Mouse (Mus musculus) erythroid progenitor cell, adult 5-6 weeks (primary cell): ENCODE data around the gene Src. TPM values are rescaled to one million over a fixed set of nuclear protein-coding genes. Genes with fewer than 3 reads are reported as not detected.

Source experiments
- ATAC-seq: replicated peaks from 2 replicates; pipeline ENCODE4 v1.8.0; 2016; ENCODE audit warnings: moderate number of reproducible peaks, mild to moderate bottlenecking, moderate TSS enrichment, inconsistent platforms; ENCODE audit not compliant: poor library complexity, low FRiP score, severe bottlenecking
- total RNA-seq, 2 experiments: library from RNA; stranded (forward) in 1 of 2; stranded (reverse) in 1 of 2; fragments of 150-400 nt in 1 of 2; fragments of 186-747, 209-891 nt in 1 of 2; gene quantifications; 2 replicates each; pipeline versions ENCODE4 v1.2.3 to v1.2.4; 2015 to 2017; ENCODE audit warnings: low replicate concordance in 2 of 2

Src gene
- total RNA-seq, 2 experiments from 2014 or later: 0.42 to 1.1 TPM

GRCm38 (mm10) chr2:157431912-157432311 is 13.7 kb downstream of the Src start:
- ATAC-seq: no peak

- no peak for ATAC-seq
Measured at GRCm38 (mm10) chr2:157432476-157432875, 14.2 kb downstream of the Src start.

- no peak for ATAC-seq
Measured at GRCm38 (mm10) chr2:157434041-157434440, 15.8 kb downstream of the Src start.

- ATAC-seq: no peak
Measured at GRCm38 (mm10) chr2:157434497-157434896, 16.3 kb downstream of the Src start.

GRCm38 (mm10) chr2:157436496-157436895 is 18.3 kb downstream of the Src start:
- no peak for ATAC-seq

- no peak for ATAC-seq
Measured at GRCm38 (mm10) chr2:157437123-157437522, 18.9 kb downstream of the Src start.

- no peak for ATAC-seq
Measured at GRCm38 (mm10) chr2:157441363-157441762, 23.1 kb downstream of the Src start.

GRCm38 (mm10) chr2:157447297-157448158 is 29.3 kb downstream of the Src start:
- ATAC-seq: no peak

GRCm38 (mm10) chr2:157448356-157448755 is 30.1 kb downstream of the Src start:
- ATAC-seq: no peak

GRCm38 (mm10) chr2:157450905-157451304 is 32.7 kb downstream of the Src start:
- ATAC-seq: no peak

GRCm38 (mm10) chr2:157451372-157452040 is 33.3 kb downstream of the Src start:
- no peak for ATAC-seq

- peak; percentile 62 for ATAC-seq
Measured at GRCm38 (mm10) chr2:157457100-157457806, 39.0 kb downstream of the Src start.

GRCm38 (mm10) chr2:157458472-157458871 is 40.2 kb downstream of the Src start:
- ATAC-seq: no peak

- no peak for ATAC-seq
Measured at GRCm38 (mm10) chr2:157459736-157460135, 41.5 kb downstream of the Src start.

GRCm38 (mm10) chr2:157462776-157463710 is 44.8 kb downstream of the Src start:
- ATAC-seq: no peak

- ATAC-seq: no peak
Measured at GRCm38 (mm10) chr2:157463887-157464745, 45.9 kb downstream of the Src start.

GRCm38 (mm10) chr2:157464746-157465126 is 46.5 kb downstream of the Src start:
- ATAC-seq: no peak

GRCm38 (mm10) chr2:157466836-157467235 is 48.6 kb downstream of the Src start:
- no peak for ATAC-seq
